Comparison of ENCODE assay signal across 18 mouse cellular contexts in genomic region chr5:150291216-150291615, GRCm38 (mm10).
DNase-seq lines count a peak whose midpoint lies in the region; ATAC-seq and TF ChIP-seq lines count a peak whose summit lies in the region.
"Had no signal": no experiment of that assay in that cellular context is flagged by ENCODE, and none has a peak within 500 bp of the region (broad histone marks: within the 10 kb centered on the region; RNA-seq: fewer than 3 reads in every experiment).

No protein-coding gene starts in this region.

- no peaks in the 10 kb centered on the region for H3K79me2 ChIP-seq in CH12.LX (replicated peaks; ENCODE audit: control insufficient read depth, extremely low read depth, insufficient read depth, poor library complexity, severe bottlenecking)

- no peaks in the 10 kb centered on the region for H3K36me3 ChIP-seq in CH12.LX (replicated peaks in 1 of 2; ENCODE audit: control insufficient read depth in 1 of 2, insufficient read depth in 1 of 2, low read length in 1 of 2)
- H3K36me3 ChIP-seq in midbrain, embryonic 10.5 days, result no peaks in the 10 kb centered on the region
- H3K36me3 ChIP-seq: forebrain, embryonic 15.5 days; hindbrain, embryonic 12.5 days had no signal

- H3K9me3 ChIP-seq in CH12.LX (replicated peaks; ENCODE audit: low read length), result peaks cover 45% of the 10 kb centered on the region
- H3K9me3 ChIP-seq in midbrain, embryonic 10.5 days (replicated peaks), result no peaks in the 10 kb centered on the region
- H3K9me3 ChIP-seq: forebrain, embryonic 15.5 days; heart, embryonic 10.5 days; hindbrain, embryonic 12.5 days had no signal

- no peak overlapping the region for H3K4me2 ChIP-seq in CH12.LX (ENCODE audit: insufficient read depth, low read depth, poor library complexity, severe bottlenecking)
- H3K4me2 ChIP-seq: forebrain, embryonic 15.5 days; hindbrain, embryonic 12.5 days had no signal

- H3K27me3 ChIP-seq in CH12.LX (replicated peaks), result no peaks in the 10 kb centered on the region
- no peaks in the 10 kb centered on the region for H3K27me3 ChIP-seq in midbrain, embryonic 10.5 days (ENCODE audit: low read depth, poor library complexity, severe bottlenecking)
- H3K27me3 ChIP-seq: forebrain, embryonic 15.5 days; hindbrain, embryonic 12.5 days; Patski had no signal

- no peak for TF ChIP-seq EP300 in CH12.LX (IDR thresholded peaks at IDR 0.05; ENCODE audit: low read length)

- no peak for TF ChIP-seq RAD21 in CH12.LX (IDR thresholded peaks at IDR 0.05; ENCODE audit: low read depth, low read length)

- WGBS in midbrain, embryonic 10.5 days, result 86% methylated on average over 6 of the region's 6 CpGs

- peak; percentile 5 for DNase-seq in thymus, postnatal 0 days (ENCODE audit: low spot score)
- DNase-seq in thymus, adult 18-20 months, result no peak
- peak; percentile 12 for DNase-seq in CH12.LX (ENCODE audit: extremely low read depth)
- DNase-seq in ZHBTc4 (ENCODE audit: low read depth, low spot score), result peak; percentile 68
- DNase-seq in left cerebral cortex, postnatal 14 days (ENCODE audit: low spot score in 2 of 2), result no peak
- DNase-seq in midbrain, embryonic 10.5 days (ENCODE audit: low spot score), result no peak
- DNase-seq: cerebellum, adult 9-10 months; gastrocnemius, postnatal 25 days; heart, postnatal 10 days; liver had no signal

- peak; percentile 55; the same call in 1 of the 2 replicates for ATAC-seq in neutrophil, adult 5-6 weeks (ENCODE audit: extremely low read depth, insufficient number of reproducible peaks, low FRiP score, poor library complexity, severe bottlenecking)
- ATAC-seq in megakaryocyte-erythroid progenitor cell, adult 5-6 weeks (replicated peaks; ENCODE audit: low FRiP score, low TSS enrichment, poor library complexity, severe bottlenecking), result no peak
- ATAC-seq: forebrain, embryonic 15.5 days; lung, postnatal 0 days; midbrain, embryonic 16.5 days; Patski had no signal

- no peak overlapping the region for H3K27ac ChIP-seq in CH12.LX (ENCODE audit: insufficient read depth, low read depth)
- no peak overlapping the region for H3K27ac ChIP-seq in midbrain, embryonic 10.5 days (replicated peaks)
- H3K27ac ChIP-seq: forebrain, embryonic 15.5 days; hindbrain, embryonic 12.5 days had no signal

- H3K9ac ChIP-seq in CH12.LX (ENCODE audit: insufficient read depth, low read depth), result no peak overlapping the region
- H3K9ac ChIP-seq: forebrain, embryonic 15.5 days; hindbrain, embryonic 12.5 days had no signal

- intact Hi-C loops in left cerebral cortex, postnatal 14 days (cut with DNase I), result no loop called here

- no peak for TF ChIP-seq POLR2A in CH12.LX (IDR thresholded peaks at IDR 0.05; ENCODE audit: low read depth, low read length)

- no peak overlapping the region for H3K4me3 ChIP-seq in CH12.LX (replicated peaks in 1 of 3; ENCODE audit: low read depth in 2 of 3, low read length in 2 of 3, poor library complexity in 1 of 3)
- H3K4me3 ChIP-seq in midbrain, embryonic 10.5 days, result no peak overlapping the region
- H3K4me3 ChIP-seq: forebrain, embryonic 15.5 days; heart, embryonic 10.5 days; hindbrain, embryonic 12.5 days had no signal

- dilution Hi-C loops in CH12.LX (cut with MboI; ENCODE audit: extremely low pct_ligation_motif_present, extremely low pct_unique_long_range_greater_than_20kb, low sequenced_read_pairs), result no loop called here

- H3K4me1 ChIP-seq in CH12.LX (ENCODE audit: control insufficient read depth in 1 of 2, insufficient read depth in 2 of 2), result peaks cover 0 to 10% of the 10 kb centered on the region in 2 experiments; a peak in 1 of 4 replicates
- 0 out of 2 replicates have a peak, but pooled peaks cover 4% of the 10 kb centered on the region for H3K4me1 ChIP-seq in midbrain, embryonic 10.5 days
- H3K4me1 ChIP-seq: forebrain, embryonic 15.5 days had no signal

- TF ChIP-seq CTCF in CH12.LX (conservative IDR thresholded peaks at IDR 0.05 in 1 of 2, IDR thresholded peaks at IDR 0.05 in 1 of 2; ENCODE audit: low read depth in 2 of 2, low read length in 2 of 2), result no peak

- in situ Hi-C loops in CH12.LX (cut with MboI; ENCODE audit: low pct_ligation_motif_present, low pct_unique_long_range_greater_than_20kb, low sequenced_read_pairs), result no loop called here

TF ChIP-seq in CH12.LX, 34 proteins besides CTCF, POLR2A, EP300 and RAD21:
- TF ChIP-seq ZC3H11A (IDR thresholded peaks at IDR 0.05; ENCODE audit: low read depth, low read length) (no peak), ZKSCAN1 (IDR thresholded peaks at IDR 0.05; ENCODE audit: borderline replicate concordance, low read depth, low read length) (no peak), SIN3A (IDR thresholded peaks at IDR 0.05; ENCODE audit: low read length) (no peak), ETS1 (conservative IDR thresholded peaks at IDR 0.05; ENCODE audit: low read depth, low read length) (no peak), MXI1 (IDR thresholded peaks at IDR 0.05; ENCODE audit: low read depth, low read length) (no peak), MAZ (IDR thresholded peaks at IDR 0.05; ENCODE audit: low read depth, low read length) (no peak), SMC3 (IDR thresholded peaks at IDR 0.05; ENCODE audit: low read depth, low read length) (no peak), KAT2A (IDR thresholded peaks at IDR 0.05; ENCODE audit: insufficient replicate concordance, low read length) (no peak), BHLHE40 (IDR thresholded peaks at IDR 0.05; ENCODE audit: low read depth, low read length) (no peak), PAX5 (IDR thresholded peaks at IDR 0.05; ENCODE audit: low read length) (no peak), UBTF (IDR thresholded peaks at IDR 0.05; ENCODE audit: low read depth, low read length) (no peak), E2F4 (IDR thresholded peaks at IDR 0.05; ENCODE audit: insufficient replicate concordance, low read depth, low read length) (no peak), NELFE (IDR thresholded peaks at IDR 0.05; ENCODE audit: low read depth, low read length) (no peak), HCFC1 (IDR thresholded peaks at IDR 0.05; ENCODE audit: low read depth, low read length) (no peak)

Comparison
In these comparisons a context has a peak if more than half of its experiments do, and no peak if none do; other contexts are left out.
1. DNase-seq: peak in thymus, postnatal 0 days (single experiment), CH12.LX (single experiment) and ZHBTc4 (single experiment); none in thymus, adult 18-20 months (0 of 2), left cerebral cortex, postnatal 14 days (0 of 2) and midbrain, embryonic 10.5 days (single experiment).